Mouse (Mus musculus) erythroid progenitor cell, adult 5-6 weeks (primary cell): Measurements from ENCODE around the gene Smc4. TPM values are rescaled to one million over a fixed set of nuclear protein-coding genes. Genes with fewer than 3 reads are reported as not detected.
"Not testable (repeated sequence)": the region's sequence is repeated elsewhere in the genome, so short reads cannot be mapped to it uniquely, and the experiment has no call there.

Experiments used
- ATAC-seq: replicated peaks from 2 replicates; pipeline ENCODE4 v1.8.0; 2016; ENCODE audit warnings: moderate number of reproducible peaks, mild to moderate bottlenecking, moderate TSS enrichment, inconsistent platforms; ENCODE audit not compliant: poor library complexity, low FRiP score, severe bottlenecking
- total RNA-seq, 2 experiments: library from RNA; stranded (forward) in 1 of 2; stranded (reverse) in 1 of 2; fragments of 150-400 nt in 1 of 2; fragments of 186-747, 209-891 nt in 1 of 2; gene quantifications; 2 replicates each; pipeline versions ENCODE4 v1.2.3 to v1.2.4; 2015 to 2017; ENCODE audit warnings: low replicate concordance in 2 of 2

Smc4 gene
- total RNA-seq, 2 experiments from 2014 or later = 1,013 to 1,945 TPM

GRCm38 (mm10) chr3:69006246-69006760 is 1.8 kb downstream of the Smc4 start:
- no peak for ATAC-seq

- ATAC-seq = no peak
These were observed 4.3 kb downstream of the Smc4 start for GRCm38 (mm10) chr3:69008873-69009272.

- ATAC-seq = no peak
These were observed 12.6 kb downstream of the Smc4 start for GRCm38 (mm10) chr3:69017181-69017580.

GRCm38 (mm10) chr3:69018635-69019034 is 14.1 kb downstream of the Smc4 start:
- ATAC-seq = not testable (repeated sequence)

- peak; percentile 70 for ATAC-seq
These were observed 15.7 kb downstream of the Smc4 start for GRCm38 (mm10) chr3:69020285-69020684.

- ATAC-seq = no peak
These were observed 16.2 kb downstream of the Smc4 start for GRCm38 (mm10) chr3:69020764-69021163.

GRCm38 (mm10) chr3:69026133-69026783 is 21.7 kb downstream of the Smc4 start:
- ATAC-seq = no peak

- no peak for ATAC-seq
These were observed 35.6 kb downstream of the Smc4 start for GRCm38 (mm10) chr3:69040105-69040504.

DNA sequence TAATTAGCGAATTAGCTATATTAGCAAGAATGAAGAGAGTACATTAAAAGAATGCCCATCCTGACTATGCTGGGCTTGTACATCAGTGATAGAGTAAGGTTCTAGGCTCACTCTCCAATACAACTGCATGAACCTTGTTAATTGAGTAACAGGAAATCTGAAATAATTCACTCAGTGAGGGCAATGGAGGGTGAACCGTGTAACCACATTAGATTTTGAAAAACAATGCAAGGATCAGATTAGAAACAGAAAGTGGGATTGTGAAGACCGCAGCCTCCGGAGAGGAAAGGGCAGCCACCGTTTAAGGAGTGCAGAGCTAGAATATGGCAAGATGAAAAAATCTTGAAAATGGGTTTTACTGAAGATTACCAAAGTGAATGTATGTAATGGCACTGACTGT is 36.8 kb downstream of the Smc4 start:
- no peak for ATAC-seq

GRCm38 (mm10) chr3:69044167-69044591 is 39.6 kb downstream of the Smc4 start:
- ATAC-seq = peak; percentile 43

- ATAC-seq = peak; percentile 80
These were observed 40.3 kb downstream of the Smc4 start, which contains the start of gene Trim59 for GRCm38 (mm10) chr3:69044645-69045399. TSS of gene Trim59 (minus strand) at chr3:69044755.

- peak; percentile 10 for ATAC-seq
These were observed 40.8 kb downstream of the Smc4 start for GRCm38 (mm10) chr3:69045400-69045703.

DNA sequence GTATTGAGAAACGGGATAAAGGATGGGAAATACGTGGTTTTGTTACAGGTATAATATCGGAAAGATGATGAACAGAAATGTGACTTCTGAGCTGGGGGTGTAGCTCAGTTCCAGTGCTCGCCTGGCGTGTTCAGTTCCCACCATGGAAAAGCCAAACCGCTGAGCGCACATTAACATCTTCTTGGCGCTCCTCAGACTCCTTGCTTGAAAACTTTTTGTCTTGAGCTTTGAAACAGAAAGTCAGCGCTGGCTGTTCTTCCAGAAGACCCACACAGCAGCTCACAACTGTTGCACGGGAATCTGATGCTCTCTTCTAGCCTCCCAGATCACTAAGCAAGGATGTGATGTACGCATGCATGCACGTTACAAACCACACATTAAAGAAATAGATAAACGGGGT is 41.2 kb downstream of the Smc4 start:
- ATAC-seq = 0 out of 2 replicates have a peak, but pooled peaks have one; percentile 12

DNA sequence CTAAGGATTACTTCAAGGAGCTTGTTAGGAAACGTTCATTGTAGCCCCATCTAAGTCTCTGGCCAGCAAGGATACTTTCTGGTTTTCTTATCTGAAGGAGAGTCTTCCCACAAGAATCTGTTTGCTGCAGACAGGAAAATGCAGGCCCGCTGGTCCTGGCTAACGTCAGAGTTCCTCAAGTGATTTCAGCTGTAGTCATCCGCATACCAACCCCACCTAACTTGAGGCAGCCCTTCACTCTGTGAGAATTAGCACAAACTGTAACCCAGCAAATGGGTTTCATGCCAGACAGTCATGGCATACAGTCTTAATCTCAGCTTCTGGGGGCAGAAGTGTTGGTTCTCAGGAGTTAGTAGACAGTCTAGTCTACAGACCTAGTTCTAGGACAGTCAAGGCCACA is 42.0 kb downstream of the Smc4 start:
- ATAC-seq = no peak

- ATAC-seq = no peak
These were observed 43.1 kb downstream of the Smc4 start for GRCm38 (mm10) chr3:69047684-69048083.

GRCm38 (mm10) chr3:69049011-69049410 is 44.5 kb downstream of the Smc4 start:
- no peak for ATAC-seq

DNA sequence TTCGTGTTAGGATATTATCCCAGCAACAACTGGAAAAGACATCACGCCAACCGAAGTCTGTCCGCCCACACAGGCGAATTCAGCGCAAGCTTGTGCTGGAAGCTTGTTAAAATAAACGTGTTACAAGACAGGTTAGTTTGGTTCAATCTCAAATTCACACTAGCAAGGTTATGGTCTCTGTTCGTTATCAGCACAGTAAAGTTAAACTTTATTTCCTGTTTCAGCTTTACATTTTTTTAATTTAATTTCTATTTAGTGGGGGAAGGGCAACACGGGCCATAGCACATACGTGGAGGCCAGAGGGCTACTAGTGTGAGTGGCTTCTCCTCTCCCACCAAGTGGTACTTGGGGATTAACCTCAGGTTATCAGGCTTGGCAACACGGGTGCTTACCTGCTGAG is 47.4 kb downstream of the Smc4 start:
- ATAC-seq = no peak

- ATAC-seq = peak; percentile 97
These were observed 50.4 kb downstream of the Smc4 start for GRCm38 (mm10) chr3:69054760-69055432.

GRCm38 (mm10) chr3:69055871-69056270 is 51.3 kb downstream of the Smc4 start:
- ATAC-seq = no peak

- no peak for ATAC-seq
These were observed 56.1 kb downstream of the Smc4 start for GRCm38 (mm10) chr3:69060672-69061071.

DNA sequence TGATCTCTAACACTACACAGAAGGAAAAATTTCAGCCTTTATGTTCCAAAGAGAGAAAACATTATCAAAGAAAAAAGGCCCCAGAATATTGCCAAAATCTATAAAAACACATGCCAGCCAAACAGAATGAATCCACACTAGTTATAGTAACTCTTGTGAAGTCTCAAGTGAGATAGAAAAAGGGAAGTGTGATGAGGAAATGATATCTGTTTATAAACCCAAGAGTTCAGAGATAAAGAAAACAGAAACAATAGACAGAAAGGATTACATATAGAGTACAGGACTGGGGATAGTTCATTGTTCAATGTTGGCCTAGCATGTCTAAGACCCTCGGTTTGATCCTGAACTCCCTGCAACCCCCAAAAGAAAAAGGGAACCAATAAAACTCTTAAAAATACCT is 58.2 kb downstream of the Smc4 start:
- ATAC-seq = no peak
